Mouse (Mus musculus): ENCODE results near the gene Med18. TPM values are rescaled to one million over a fixed set of nuclear protein-coding genes. Genes with fewer than 3 reads are reported as not detected.

Gene Med18
- polyA plus RNA-seq, 1 experiment from 2014 or later = 13.0 TPM

- Histone ChIP-seq H3K27ac (replicated peaks in 1 of 2; ENCODE audit: control insufficient read depth in 1 of 2, insufficient read depth in 1 of 2, low read depth in 2 of 2, low read length in 2 of 2) (no peak overlapping the region), H3K9me3 (ENCODE audit: control insufficient read depth, low read length) (no peaks in the 10 kb centered on the region), H3K4me3 (ENCODE audit: control insufficient read depth in 1 of 2, insufficient read depth in 1 of 2, low read depth in 1 of 2, low read length in 2 of 2) (no peak overlapping the region), H3K27me3 (ENCODE audit: control insufficient read depth, insufficient read depth, low read length) (no peaks in the 10 kb centered on the region), H3K9ac (ENCODE audit: low read length) (no peak overlapping the region), H3K4me2 (ENCODE audit: low read length) (no peak overlapping the region), H3K36me3 (ENCODE audit: control insufficient read depth, insufficient read depth, low read length) (0 out of 2 replicates have a peak, but pooled peaks cover 4% of the 10 kb centered on the region), H3K4me1 (ENCODE audit: control insufficient read depth in 2 of 2, insufficient read depth in 2 of 2, low read length in 2 of 2) (peaks cover 8 to 22% of the 10 kb centered on the region in 2 experiments)
- no peak for ATAC-seq (ENCODE audit: insufficient number of reproducible peaks, insufficient read depth, low FRiP score, low read depth)
- 48% methylated on average over 6 of the region's 6 CpGs for WGBS
These were observed 41.5 kb upstream of the Med18 start for GRCm38 (mm10) chr4:132505034-132505738.

DNA sequence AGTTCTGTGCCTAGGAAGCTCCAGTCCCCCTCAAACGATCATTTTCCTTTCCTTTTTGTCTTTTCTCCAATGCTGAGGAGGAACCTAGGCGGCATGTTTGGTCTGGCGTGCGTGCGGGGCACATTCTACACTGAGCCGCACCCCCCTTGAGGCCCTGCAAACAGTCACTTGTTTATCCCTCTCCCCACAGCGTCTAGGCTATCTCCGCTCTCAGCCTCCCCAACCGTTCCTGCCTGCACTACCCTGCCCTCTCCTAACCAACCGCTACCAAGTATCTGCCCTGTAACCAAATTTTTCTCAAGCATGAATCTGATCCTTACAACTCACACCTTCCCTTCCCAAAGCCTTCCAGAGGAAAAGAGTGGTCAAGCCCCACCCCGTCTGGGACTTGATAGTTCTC lies 39.6 kb upstream of the Med18 start:
- H3K4me1 ChIP-seq (ENCODE audit: control insufficient read depth in 2 of 2, insufficient read depth in 2 of 2, low read length in 2 of 2) = peaks cover 6 to 13% of the 10 kb centered on the region in 2 experiments
- H3K27ac ChIP-seq (replicated peaks in 1 of 2; ENCODE audit: control insufficient read depth in 1 of 2, insufficient read depth in 1 of 2, low read depth in 2 of 2, low read length in 2 of 2) = no peak overlapping the region
- H3K9ac ChIP-seq (ENCODE audit: low read length) = no peak overlapping the region
- H3K27me3 ChIP-seq (ENCODE audit: control insufficient read depth, insufficient read depth, low read length) = no peaks in the 10 kb centered on the region
- ATAC-seq (ENCODE audit: insufficient number of reproducible peaks, insufficient read depth, low FRiP score, low read depth) = no peak
- no peaks in the 10 kb centered on the region for H3K9me3 ChIP-seq (ENCODE audit: control insufficient read depth, low read length)
- WGBS = 84% methylated on average over 11 of the region's 11 CpGs
- no peak overlapping the region for H3K4me3 ChIP-seq (ENCODE audit: control insufficient read depth in 1 of 2, insufficient read depth in 1 of 2, low read depth in 1 of 2, low read length in 2 of 2)
- H3K4me2 ChIP-seq (ENCODE audit: low read length) = no peak overlapping the region
- H3K36me3 ChIP-seq (ENCODE audit: control insufficient read depth, insufficient read depth, low read length) = peaks cover 18% of the 10 kb centered on the region

GRCm38 (mm10) chr4:132501639-132502038 lies 37.9 kb upstream of the Med18 start:
- Histone ChIP-seq H3K4me1 (ENCODE audit: control insufficient read depth in 2 of 2, insufficient read depth in 2 of 2, low read length in 2 of 2) (peaks cover 2 to 8% of the 10 kb centered on the region in 2 experiments; a peak in 1 of 4 replicates), H3K36me3 (ENCODE audit: control insufficient read depth, insufficient read depth, low read length) (peaks cover 34% of the 10 kb centered on the region), H3K9me3 (ENCODE audit: control insufficient read depth, low read length) (no peaks in the 10 kb centered on the region), H3K27me3 (ENCODE audit: control insufficient read depth, insufficient read depth, low read length) (no peaks in the 10 kb centered on the region), H3K27ac (replicated peaks in 1 of 2; ENCODE audit: control insufficient read depth in 1 of 2, insufficient read depth in 1 of 2, low read depth in 2 of 2, low read length in 2 of 2) (no peak overlapping the region), H3K4me2 (ENCODE audit: low read length) (no peak overlapping the region), H3K4me3 (ENCODE audit: control insufficient read depth in 1 of 2, insufficient read depth in 1 of 2, low read depth in 1 of 2, low read length in 2 of 2) (no peak overlapping the region), H3K9ac (ENCODE audit: low read length) (no peak overlapping the region)
- WGBS = 91% methylated on average over 6 of the region's 6 CpGs
- no peak for ATAC-seq (ENCODE audit: insufficient number of reproducible peaks, insufficient read depth, low FRiP score, low read depth)

DNA sequence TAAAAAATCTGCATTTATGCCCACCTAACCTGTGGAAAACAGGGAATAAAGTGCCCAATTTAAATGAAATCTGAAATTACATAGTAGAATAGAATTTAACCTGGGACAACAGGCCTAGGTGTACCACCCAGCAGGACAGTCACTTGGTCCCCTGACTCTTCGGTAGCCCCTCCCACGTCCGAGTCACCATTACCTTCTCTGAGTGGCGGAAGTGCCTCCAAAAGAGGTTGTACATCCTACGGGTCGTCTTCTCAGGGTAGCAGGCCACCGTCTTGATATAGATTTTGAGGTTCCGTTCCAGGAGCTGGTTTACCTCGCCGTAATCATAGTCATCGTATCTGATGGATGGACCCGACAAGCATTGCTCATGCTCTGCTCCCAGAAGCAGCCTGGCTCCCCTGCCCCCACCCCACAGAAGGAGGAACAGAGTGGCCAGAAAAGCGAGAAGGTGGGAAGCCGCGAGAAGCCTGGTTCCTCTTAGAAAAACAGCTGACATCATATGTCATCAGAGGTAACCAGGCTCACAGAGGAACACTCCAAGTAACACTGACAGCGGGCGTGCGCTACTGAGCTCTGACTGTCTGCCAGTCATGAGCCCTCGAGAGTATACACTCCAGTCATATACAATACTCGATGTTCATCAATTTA lies 30.7 kb upstream of the Med18 start:
- H3K4me3 ChIP-seq (ENCODE audit: control insufficient read depth in 1 of 2, insufficient read depth in 1 of 2, low read depth in 1 of 2, low read length in 2 of 2) = no peak overlapping the region
- ATAC-seq (ENCODE audit: insufficient number of reproducible peaks, insufficient read depth, low FRiP score, low read depth) = no peak
- no peak overlapping the region for H3K27ac ChIP-seq (replicated peaks in 1 of 2; ENCODE audit: control insufficient read depth in 1 of 2, insufficient read depth in 1 of 2, low read depth in 2 of 2, low read length in 2 of 2)
- no peak overlapping the region for H3K4me2 ChIP-seq (ENCODE audit: low read length)
- no peaks in the 10 kb centered on the region for H3K27me3 ChIP-seq (ENCODE audit: control insufficient read depth, insufficient read depth, low read length)
- no peak overlapping the region for H3K9ac ChIP-seq (ENCODE audit: low read length)
- peaks cover 63% of the 10 kb centered on the region for H3K36me3 ChIP-seq (ENCODE audit: control insufficient read depth, insufficient read depth, low read length)
- WGBS = 83% methylated on average over 20 of the region's 20 CpGs
- no peaks in the 10 kb centered on the region for H3K9me3 ChIP-seq (ENCODE audit: control insufficient read depth, low read length)
- peaks cover 0 to 11% of the 10 kb centered on the region in 2 experiments; a peak in 3 of 4 replicates for H3K4me1 ChIP-seq (ENCODE audit: control insufficient read depth in 2 of 2, insufficient read depth in 2 of 2, low read length in 2 of 2)

- 59% methylated on average over 10 of the region's 10 CpGs for WGBS
- no peak for ATAC-seq (ENCODE audit: insufficient number of reproducible peaks, insufficient read depth, low FRiP score, low read depth)
- Histone ChIP-seq H3K27me3 (ENCODE audit: control insufficient read depth, insufficient read depth, low read length) (no peaks in the 10 kb centered on the region), H3K9ac (ENCODE audit: low read length) (no peak overlapping the region), H3K4me2 (ENCODE audit: low read length) (no peak overlapping the region), H3K36me3 (ENCODE audit: control insufficient read depth, insufficient read depth, low read length) (peaks cover 43% of the 10 kb centered on the region), H3K9me3 (ENCODE audit: control insufficient read depth, low read length) (no peaks in the 10 kb centered on the region), H3K27ac (replicated peaks in 1 of 2; ENCODE audit: control insufficient read depth in 1 of 2, insufficient read depth in 1 of 2, low read depth in 2 of 2, low read length in 2 of 2) (no peak overlapping the region), H3K4me1 (ENCODE audit: control insufficient read depth in 2 of 2, insufficient read depth in 2 of 2, low read length in 2 of 2) (peaks cover 0 to 11% of the 10 kb centered on the region in 2 experiments; a peak in 3 of 4 replicates), H3K4me3 (ENCODE audit: control insufficient read depth in 1 of 2, insufficient read depth in 1 of 2, low read depth in 1 of 2, low read length in 2 of 2) (no peak overlapping the region)
These were observed 28.7 kb upstream of the Med18 start for GRCm38 (mm10) chr4:132492178-132493060.

DNA sequence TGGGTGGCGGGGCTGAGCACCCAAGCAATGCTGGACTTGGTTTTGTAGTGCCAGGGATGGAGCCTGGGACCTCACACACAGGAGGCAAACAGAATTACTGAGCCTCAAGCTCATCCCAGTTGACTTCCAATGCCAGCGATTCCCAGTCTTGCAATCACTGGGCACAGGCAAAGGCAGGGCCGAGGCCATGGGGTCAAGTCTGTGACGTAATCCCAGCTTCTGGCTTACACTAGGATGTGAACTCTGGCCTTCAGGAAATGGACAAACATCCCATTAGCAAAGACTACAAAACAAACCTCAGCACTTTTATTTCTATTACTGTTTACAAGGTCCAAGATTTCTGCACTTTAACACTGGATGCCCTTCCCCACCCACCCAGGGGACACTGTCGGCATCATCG lies 28.0 kb upstream of the Med18 start:
- H3K4me2 ChIP-seq (ENCODE audit: low read length) = no peak overlapping the region
- H3K36me3 ChIP-seq (ENCODE audit: control insufficient read depth, insufficient read depth, low read length) = peaks cover 37% of the 10 kb centered on the region
- H3K4me1 ChIP-seq (ENCODE audit: control insufficient read depth in 2 of 2, insufficient read depth in 2 of 2, low read length in 2 of 2) = peaks cover 0 to 11% of the 10 kb centered on the region in 2 experiments; a peak in 3 of 4 replicates
- no peak overlapping the region for H3K27ac ChIP-seq (replicated peaks in 1 of 2; ENCODE audit: control insufficient read depth in 1 of 2, insufficient read depth in 1 of 2, low read depth in 2 of 2, low read length in 2 of 2)
- no peak for ATAC-seq (ENCODE audit: insufficient number of reproducible peaks, insufficient read depth, low FRiP score, low read depth)
- no peaks in the 10 kb centered on the region for H3K27me3 ChIP-seq (ENCODE audit: control insufficient read depth, insufficient read depth, low read length)
- 82% methylated on average over 6 of the region's 6 CpGs for WGBS
- no peaks in the 10 kb centered on the region for H3K9me3 ChIP-seq (ENCODE audit: control insufficient read depth, low read length)
- H3K4me3 ChIP-seq (ENCODE audit: control insufficient read depth in 1 of 2, insufficient read depth in 1 of 2, low read depth in 1 of 2, low read length in 2 of 2) = no peak overlapping the region
- no peak overlapping the region for H3K9ac ChIP-seq (ENCODE audit: low read length)

GRCm38 (mm10) chr4:132491057-132491456 lies 27.3 kb upstream of the Med18 start:
- Histone ChIP-seq H3K4me1 (ENCODE audit: control insufficient read depth in 2 of 2, insufficient read depth in 2 of 2, low read length in 2 of 2) (peaks cover 0 to 11% of the 10 kb centered on the region in 2 experiments; a peak in 3 of 4 replicates), H3K9me3 (ENCODE audit: control insufficient read depth, low read length) (no peaks in the 10 kb centered on the region), H3K36me3 (ENCODE audit: control insufficient read depth, insufficient read depth, low read length) (peaks cover 30% of the 10 kb centered on the region), H3K4me2 (ENCODE audit: low read length) (no peak overlapping the region), H3K27me3 (ENCODE audit: control insufficient read depth, insufficient read depth, low read length) (no peaks in the 10 kb centered on the region), H3K27ac (replicated peaks in 1 of 2; ENCODE audit: control insufficient read depth in 1 of 2, insufficient read depth in 1 of 2, low read depth in 2 of 2, low read length in 2 of 2) (no peak overlapping the region), H3K9ac (ENCODE audit: low read length) (no peak overlapping the region), H3K4me3 (ENCODE audit: control insufficient read depth in 1 of 2, insufficient read depth in 1 of 2, low read depth in 1 of 2, low read length in 2 of 2) (no peak overlapping the region)
- ATAC-seq (ENCODE audit: insufficient number of reproducible peaks, insufficient read depth, low FRiP score, low read depth) = no peak
- 90% methylated on average over 8 of the region's 8 CpGs for WGBS
